Mouse (Mus musculus) midbrain, embryonic 14.5 days (tissue): ENCODE data around the gene Unc5cl. TPM values are rescaled to one million over a fixed set of nuclear protein-coding genes. Genes with fewer than 3 reads are reported as not detected.

Source experiments
- ATAC-seq: fragments of 200-750 bp; cut with Nextera tagmentation; 2 replicates; pipeline ENCODE4 v1.8.0; 2017; ENCODE audit warnings: moderate number of reproducible peaks, moderate library complexity; ENCODE audit not compliant: low FRiP score, low TSS enrichment
- DNase-seq: peaks from one replicate; pipeline ENCODE4 v3.0.0-alpha.2; 2015
- H3K27ac ChIP-seq: fragments of 300-500 bp; sonication (generic); replicated peaks from 2 replicates; pipeline ENCODE4 v1.5.1; 2014; ENCODE audit warnings: mild to moderate bottlenecking, low read depth, low read length, moderate library complexity
- H3K27me3 ChIP-seq: fragments of 300-500 bp; sonication (generic); 2 replicates; pipeline ENCODE4 v1.6.1; 2014; ENCODE audit warnings: low read length, control low read depth, mixed read lengths; ENCODE audit not compliant: control insufficient read depth, insufficient read depth
- H3K36me3 ChIP-seq: fragments of 300-500 bp; sonication (generic); 2 replicates; pipeline ENCODE4 v1.6.1; 2014; ENCODE audit warnings: low read length, control low read depth; ENCODE audit not compliant: control insufficient read depth, insufficient read depth
- H3K4me1 ChIP-seq: fragments of 300-500 bp; sonication (generic); 2 replicates; pipeline ENCODE4 v1.6.1; 2014; ENCODE audit warnings: mild to moderate bottlenecking, antibody characterized with exemption, low read length, control low read depth; ENCODE audit not compliant: control insufficient read depth, insufficient read depth
- H3K4me2 ChIP-seq: fragments of 300-500 bp; sonication (generic); 2 replicates; pipeline ENCODE4 v1.6.1; 2014; ENCODE audit warnings: mild to moderate bottlenecking, low read length, moderate library complexity
- H3K4me3 ChIP-seq: fragments of 300-500 bp; sonication (generic); replicated peaks from 2 replicates; pipeline ENCODE4 v1.5.1; 2014; ENCODE audit warnings: low read depth, low read length
- H3K9ac ChIP-seq: fragments of 300-500 bp; sonication (generic); replicated peaks from 2 replicates; pipeline ENCODE4 v1.6.1; 2014; ENCODE audit warnings: mild to moderate bottlenecking, low read length, moderate library complexity
- H3K9me3 ChIP-seq: fragments of 300-500 bp; sonication (generic); 2 replicates; pipeline ENCODE4 v1.6.1; 2016; ENCODE audit warnings: low read length, control low read depth, mixed read lengths; ENCODE audit not compliant: control insufficient read depth
- WGBS: fragments of 180-500 bp; shearing (Covaris S2); extraction: QIAGEN DNeasy Blood & Tissue Kit; methylation state at CpG from one replicate; pipeline ENCODE4 v1.1.7; 2014; 5-methylcytosine and 5-hydroxymethylcytosine counted together
- polyA plus RNA-seq: library from polyadenylated mRNA; unstranded; fragments of >200 nt; fragmentation: Nextera tagmentation; extraction: Ambion mirVana; gene quantifications from 2 replicates; pipeline ENCODE4 v1.2.1, GENCODE M21; 2014

The Unc5cl gene
- polyA plus RNA-seq, 1 experiment from 2014 or later: 0.53 TPM

GRCm38 (mm10) chr17:48500846-48501445 lies 46.2 kb downstream of the Unc5cl start:
- H3K27me3 ChIP-seq: no peaks in the 10 kb centered on the region
- 85% methylated on average over 7 of the region's 7 CpGs for whole genome bisulfite sequencing
- no peak overlapping the region for H3K4me2 ChIP-seq
- no peak overlapping the region for H3K4me3 ChIP-seq
- no peak for DNase-seq
- no peaks in the 10 kb centered on the region for H3K9me3 ChIP-seq
- no peak overlapping the region for H3K9ac ChIP-seq
- peaks cover 16% of the 10 kb centered on the region; the same call in 1 of the 2 replicates for H3K4me1 ChIP-seq
- H3K27ac ChIP-seq: no peak overlapping the region
- no peaks in the 10 kb centered on the region for H3K36me3 ChIP-seq
- no peak for ATAC-seq

GRCm38 (mm10) chr17:48505006-48505405 lies 50.3 kb downstream of the Unc5cl start:
- ATAC-seq (no peak; the same call in 1 of the 2 replicates), DNase-seq (peak; percentile 53)
- Histone ChIP-seq H3K27me3 (no peaks in the 10 kb centered on the region), H3K4me1 (peaks cover 16% of the 10 kb centered on the region; the same call in 1 of the 2 replicates), H3K9me3 (no peaks in the 10 kb centered on the region), H3K9ac (no peak overlapping the region), H3K4me2 (no peak overlapping the region), H3K36me3 (no peaks in the 10 kb centered on the region), H3K27ac (peak overlapping the region; percentile 52; the same call in 1 of the 2 replicates), H3K4me3 (no peak overlapping the region)
- 4% methylated on average over 3 of the region's 3 CpGs for WGBS

- WGBS: 11% methylated on average over 4 of the region's 4 CpGs
- Histone ChIP-seq H3K4me3 (no peak overlapping the region), H3K4me1 (peaks cover 19% of the 10 kb centered on the region; the same call in 1 of the 2 replicates), H3K36me3 (no peaks in the 10 kb centered on the region), H3K4me2 (no peak overlapping the region), H3K9ac (no peak overlapping the region), H3K27me3 (no peaks in the 10 kb centered on the region), H3K9me3 (no peaks in the 10 kb centered on the region), H3K27ac (no peak overlapping the region)
- no peak; the same call in 1 of the 2 replicates for ATAC-seq
- peak; percentile 51 for DNase-seq
Measured at GRCm38 (mm10) chr17:48506986-48507385, 52.3 kb downstream of the Unc5cl start.

- Histone ChIP-seq H3K9me3 (no peaks in the 10 kb centered on the region), H3K4me1 (peaks cover 36% of the 10 kb centered on the region), H3K27ac (no peak overlapping the region), H3K27me3 (no peaks in the 10 kb centered on the region), H3K4me2 (no peak overlapping the region), H3K36me3 (no peaks in the 10 kb centered on the region), H3K4me3 (no peak overlapping the region), H3K9ac (no peak overlapping the region)
- ATAC-seq: no peak
- WGBS: 82% methylated on average over 4 of the region's 4 CpGs
- no peak for DNase-seq
Measured at GRCm38 (mm10) chr17:48509596-48509995, 54.9 kb downstream of the Unc5cl start.

- ATAC-seq (peak; percentile 88), DNase-seq (peak; percentile 76)
- Histone ChIP-seq H3K27ac (peak overlapping the region; percentile 62), H3K4me2 (peak overlapping the region; percentile 34), H3K9ac (no peak overlapping the region), H3K9me3 (no peaks in the 10 kb centered on the region), H3K27me3 (no peaks in the 10 kb centered on the region), H3K4me3 (no peak overlapping the region), H3K4me1 (peaks cover 22% of the 10 kb centered on the region), H3K36me3 (no peaks in the 10 kb centered on the region)
- WGBS: 22% methylated on average over 18 of the region's 18 CpGs
Measured at GRCm38 (mm10) chr17:48512614-48513281, 58.0 kb downstream of the Unc5cl start.

- Histone ChIP-seq H3K4me3 (no peak overlapping the region), H3K4me2 (no peak overlapping the region), H3K36me3 (no peaks in the 10 kb centered on the region), H3K27ac (no peak overlapping the region), H3K4me1 (peaks cover 22% of the 10 kb centered on the region), H3K9me3 (no peaks in the 10 kb centered on the region), H3K27me3 (no peaks in the 10 kb centered on the region), H3K9ac (no peak overlapping the region)
- ATAC-seq (no peak), DNase-seq (no peak)
- WGBS: 62% methylated on average over 4 of the region's 4 CpGs
Measured at GRCm38 (mm10) chr17:48514613-48515012, 59.9 kb downstream of the Unc5cl start.

GRCm38 (mm10) chr17:48519046-48519445 lies 64.3 kb downstream of the Unc5cl start:
- ATAC-seq: no peak
- H3K9me3 ChIP-seq: no peaks in the 10 kb centered on the region
- 0 out of 2 replicates have a peak, but pooled peaks cover under 1% of the 10 kb centered on the region for H3K4me1 ChIP-seq
- no peak overlapping the region for H3K4me2 ChIP-seq
- no peak for DNase-seq
- no peak overlapping the region for H3K27ac ChIP-seq
- H3K36me3 ChIP-seq: no peaks in the 10 kb centered on the region
- H3K27me3 ChIP-seq: no peaks in the 10 kb centered on the region
- 68% methylated on average over 7 of the region's 7 CpGs for WGBS
- H3K4me3 ChIP-seq: no peak overlapping the region
- H3K9ac ChIP-seq: no peak overlapping the region

GRCm38 (mm10) chr17:48520352-48520751 lies 65.7 kb downstream of the Unc5cl start:
- ATAC-seq: no peak
- DNase-seq: no peak
- 100% methylated on average over 3 of the region's 3 CpGs for WGBS
- no peaks in the 10 kb centered on the region for H3K36me3 ChIP-seq
- H3K27ac ChIP-seq: no peak overlapping the region
- no peak overlapping the region for H3K4me3 ChIP-seq
- no peaks in the 10 kb centered on the region for H3K4me1 ChIP-seq
- no peaks in the 10 kb centered on the region for H3K27me3 ChIP-seq
- no peak overlapping the region for H3K9ac ChIP-seq
- no peaks in the 10 kb centered on the region for H3K9me3 ChIP-seq
- no peak overlapping the region for H3K4me2 ChIP-seq

GRCm38 (mm10) chr17:48523056-48523455 lies 68.4 kb downstream of the Unc5cl start:
- no peak for DNase-seq
- Histone ChIP-seq H3K9me3 (no peaks in the 10 kb centered on the region), H3K4me3 (no peak overlapping the region), H3K27ac (no peak overlapping the region), H3K36me3 (no peaks in the 10 kb centered on the region), H3K4me1 (no peaks in the 10 kb centered on the region), H3K27me3 (no peaks in the 10 kb centered on the region), H3K9ac (no peak overlapping the region), H3K4me2 (no peak overlapping the region)
- WGBS: 96% methylated on average over 2 of the region's 2 CpGs
- ATAC-seq: no peak
